Mouse (Mus musculus): ENCODE measurements around the gene Unc5b. TPM values are rescaled to one million over a fixed set of nuclear protein-coding genes. Genes with fewer than 3 reads are reported as not detected.
A peak's percentile ranks its signal among the peaks of the same experiment; 100 is the strongest.

The Unc5b gene
- polyA plus RNA-seq, 1 experiment from 2014 or later = 3.0 TPM

DNA sequence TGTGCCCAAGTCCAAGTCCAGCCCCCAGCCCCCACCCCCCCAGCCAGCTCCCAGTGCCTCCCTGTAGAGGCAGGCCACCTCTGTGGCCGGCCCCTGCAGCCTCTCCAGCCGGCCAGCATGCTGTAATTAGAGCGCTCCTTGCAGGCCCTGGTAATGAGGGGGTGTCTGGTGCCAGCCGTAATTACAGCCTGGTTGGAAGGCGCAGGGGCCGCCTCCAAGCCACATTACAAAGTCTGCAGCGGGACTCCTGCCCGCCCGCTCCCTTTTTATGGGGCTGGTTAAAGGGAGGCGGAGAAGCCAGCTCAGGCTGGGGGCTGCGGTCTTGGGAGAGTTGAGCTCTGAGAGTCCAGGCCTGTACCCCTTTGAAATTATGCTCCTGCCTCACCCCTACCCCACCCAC is 37.0 kb downstream of the Unc5b start:
- Histone ChIP-seq H3K4me2 (replicated peaks) (no peak overlapping the region), H3K9me3 (no peaks in the 10 kb centered on the region), H3K36me3 (no peaks in the 10 kb centered on the region), H3K9ac (no peak overlapping the region), H3K4me3 (no peak overlapping the region), H3K4me1 (peaks cover 26% of the 10 kb centered on the region), H3K27ac (no peak overlapping the region), H3K27me3 (replicated peaks) (peaks cover 10% of the 10 kb centered on the region; the same call in 1 of the 2 replicates)
- ATAC-seq (ENCODE audit: low FRiP score, low read depth) = no peak
- WGBS = 16% methylated on average over 11 of the region's 11 CpGs

DNA sequence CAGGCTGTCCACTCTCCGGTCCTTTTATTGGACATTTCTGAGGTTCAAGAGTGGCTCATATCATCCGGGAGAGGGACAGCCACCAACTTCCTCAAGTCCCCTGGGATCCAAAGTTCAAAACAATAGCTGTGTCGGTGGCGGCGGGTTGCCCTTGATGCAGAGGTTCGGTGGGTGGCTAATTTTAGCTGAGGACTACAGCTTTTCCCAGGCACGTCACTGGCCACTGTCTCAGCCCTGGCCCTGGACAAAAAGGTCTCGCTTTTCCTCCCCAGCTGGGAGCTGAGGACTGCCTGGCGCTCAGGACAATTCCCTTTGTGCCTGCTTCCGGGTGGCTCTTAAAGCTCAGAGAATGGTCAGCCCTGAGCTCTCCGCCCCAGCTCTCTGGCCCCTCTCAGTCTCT is 38.5 kb downstream of the Unc5b start:
- Histone ChIP-seq H3K9me3 (no peaks in the 10 kb centered on the region), H3K36me3 (no peaks in the 10 kb centered on the region), H3K4me1 (peaks cover 21% of the 10 kb centered on the region), H3K9ac (no peak overlapping the region), H3K27me3 (replicated peaks) (peaks cover 10% of the 10 kb centered on the region; the same call in 1 of the 2 replicates), H3K27ac (no peak overlapping the region), H3K4me3 (no peak overlapping the region), H3K4me2 (replicated peaks) (0 out of 2 replicates have a peak overlapping the region, but pooled peaks have one; percentile 12)
- ATAC-seq (ENCODE audit: low FRiP score, low read depth) = no peak
- WGBS = 5% methylated on average over 11 of the region's 11 CpGs

GRCm38 (mm10) chr10:60792365-60792764 is 39.0 kb downstream of the Unc5b start:
- ATAC-seq (ENCODE audit: low FRiP score, low read depth) = no peak
- Histone ChIP-seq H3K27ac (no peak overlapping the region), H3K4me2 (replicated peaks) (0 out of 2 replicates have a peak overlapping the region, but pooled peaks have one; percentile 12), H3K36me3 (no peaks in the 10 kb centered on the region), H3K4me1 (peaks cover 26% of the 10 kb centered on the region), H3K9me3 (no peaks in the 10 kb centered on the region), H3K9ac (no peak overlapping the region), H3K4me3 (no peak overlapping the region), H3K27me3 (replicated peaks) (peaks cover 10% of the 10 kb centered on the region; the same call in 1 of the 2 replicates)
- 43% methylated on average over 10 of the region's 10 CpGs for WGBS

DNA sequence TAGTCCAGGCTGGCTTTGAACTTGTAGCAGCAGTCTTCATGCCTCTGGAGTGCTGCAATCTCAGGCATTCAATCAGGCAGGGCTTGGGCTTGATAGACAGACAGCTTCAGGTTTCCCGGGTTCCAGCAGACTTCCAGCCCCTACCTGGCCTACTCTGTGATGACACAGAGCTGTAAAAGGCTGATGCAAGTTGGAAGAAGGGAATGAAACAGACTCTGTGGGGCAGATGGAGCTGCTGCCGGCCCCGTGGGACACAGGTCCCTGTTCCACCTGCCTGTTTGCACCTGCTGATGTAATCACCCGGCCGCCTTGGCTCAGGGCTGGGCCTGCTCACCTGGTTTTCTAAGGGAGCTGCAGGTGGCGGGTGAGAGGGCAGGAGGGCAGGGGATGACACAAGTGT is 40.5 kb downstream of the Unc5b start:
- Histone ChIP-seq H3K4me2 (replicated peaks) (no peak overlapping the region), H3K9ac (no peak overlapping the region), H3K27me3 (replicated peaks) (peaks cover 10% of the 10 kb centered on the region; the same call in 1 of the 2 replicates), H3K36me3 (no peaks in the 10 kb centered on the region), H3K27ac (no peak overlapping the region), H3K4me1 (peaks cover 29% of the 10 kb centered on the region), H3K9me3 (no peaks in the 10 kb centered on the region), H3K4me3 (no peak overlapping the region)
- ATAC-seq (ENCODE audit: low FRiP score, low read depth) = no peak
- WGBS = 85% methylated on average over 6 of the region's 6 CpGs

GRCm38 (mm10) chr10:60787303-60788074 is 43.9 kb downstream of the Unc5b start:
- Histone ChIP-seq H3K9ac (no peak overlapping the region), H3K4me1 (peaks cover 13% of the 10 kb centered on the region), H3K36me3 (no peaks in the 10 kb centered on the region), H3K4me2 (replicated peaks) (no peak overlapping the region), H3K27me3 (replicated peaks) (peaks cover 5% of the 10 kb centered on the region; the same call in 1 of the 2 replicates), H3K4me3 (no peak overlapping the region), H3K9me3 (no peaks in the 10 kb centered on the region), H3K27ac (no peak overlapping the region)
- WGBS = 49% methylated on average over 16 of the region's 16 CpGs
- peak; percentile 55 for ATAC-seq (ENCODE audit: low FRiP score, low read depth)

GRCm38 (mm10) chr10:60783608-60784007 is 47.8 kb downstream of the Unc5b start:
- Histone ChIP-seq H3K9ac (no peak overlapping the region), H3K4me1 (peaks cover 10% of the 10 kb centered on the region), H3K27ac (no peak overlapping the region), H3K4me3 (no peak overlapping the region), H3K36me3 (no peaks in the 10 kb centered on the region), H3K9me3 (no peaks in the 10 kb centered on the region), H3K4me2 (replicated peaks) (no peak overlapping the region), H3K27me3 (replicated peaks) (peaks cover 6% of the 10 kb centered on the region)
- 21% methylated on average over 2 of the region's 2 CpGs for WGBS
- no peak for ATAC-seq (ENCODE audit: low FRiP score, low read depth)

GRCm38 (mm10) chr10:60779628-60780027 is 51.8 kb downstream of the Unc5b start:
- no peak overlapping the region for H3K27ac ChIP-seq
- peaks cover under 1% of the 10 kb centered on the region; the same call in 1 of the 2 replicates for H3K36me3 ChIP-seq
- H3K4me1 ChIP-seq = no peaks in the 10 kb centered on the region; the same call in 1 of the 2 replicates
- ATAC-seq (ENCODE audit: low FRiP score, low read depth) = peak; percentile 39
- H3K4me2 ChIP-seq (replicated peaks) = peak overlapping the region; percentile 38
- WGBS = 12% methylated on average over 9 of the region's 9 CpGs
- no peak overlapping the region for H3K9ac ChIP-seq
- peaks cover 6% of the 10 kb centered on the region; the same call in 1 of the 2 replicates for H3K27me3 ChIP-seq (replicated peaks)
- no peaks in the 10 kb centered on the region for H3K9me3 ChIP-seq
- H3K4me3 ChIP-seq = no peak overlapping the region

DNA sequence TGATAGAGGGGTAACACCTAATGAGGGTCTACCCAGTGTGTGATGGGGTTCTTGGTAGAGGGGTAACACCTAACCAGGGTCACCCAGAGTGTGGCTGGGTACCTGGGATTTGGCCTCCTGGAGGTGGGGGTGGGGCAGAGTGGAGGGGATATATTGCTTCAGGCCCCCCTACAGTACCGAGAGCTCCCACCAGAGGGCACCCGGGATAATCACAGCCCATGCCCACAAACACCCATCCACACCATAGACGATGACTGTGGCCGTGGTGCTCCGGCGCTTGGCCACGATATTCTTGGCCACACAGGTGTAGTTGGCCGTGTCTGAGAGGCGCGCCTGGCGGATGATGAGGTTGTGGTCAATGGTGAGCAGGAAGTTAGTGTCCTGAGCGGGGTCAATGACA is 52.8 kb downstream of the Unc5b start:
- WGBS = 74% methylated on average over 12 of the region's 12 CpGs
- Histone ChIP-seq H3K4me2 (replicated peaks) (no peak overlapping the region), H3K36me3 (peaks cover 4% of the 10 kb centered on the region; the same call in 1 of the 2 replicates), H3K27ac (no peak overlapping the region), H3K4me1 (no peaks in the 10 kb centered on the region; the same call in 1 of the 2 replicates), H3K9me3 (no peaks in the 10 kb centered on the region), H3K27me3 (replicated peaks) (peaks cover 6% of the 10 kb centered on the region; the same call in 1 of the 2 replicates), H3K4me3 (no peak overlapping the region), H3K9ac (no peak overlapping the region)
- peak; percentile 45; the same call in 1 of the 2 replicates for ATAC-seq (ENCODE audit: low FRiP score, low read depth)

- Histone ChIP-seq H3K4me1 (no peaks in the 10 kb centered on the region), H3K27ac (no peak overlapping the region), H3K4me3 (no peak overlapping the region), H3K27me3 (replicated peaks) (peaks cover 3% of the 10 kb centered on the region; the same call in 1 of the 2 replicates), H3K9me3 (no peaks in the 10 kb centered on the region), H3K9ac (no peak overlapping the region), H3K4me2 (replicated peaks) (no peak overlapping the region), H3K36me3 (peaks cover 4% of the 10 kb centered on the region; the same call in 1 of the 2 replicates)
- WGBS = 78% methylated on average over 6 of the region's 6 CpGs
- no peak for ATAC-seq (ENCODE audit: low FRiP score, low read depth)
Observed at GRCm38 (mm10) chr10:60775473-60775872, 55.9 kb downstream of the Unc5b start.

- no peaks in the 10 kb centered on the region for H3K27me3 ChIP-seq (replicated peaks)
- H3K9ac ChIP-seq = no peak overlapping the region
- no peak overlapping the region for H3K27ac ChIP-seq
- no peak overlapping the region for H3K4me2 ChIP-seq (replicated peaks)
- WGBS = 93% methylated on average over 13 of the region's 13 CpGs
- no peak for ATAC-seq (ENCODE audit: low FRiP score, low read depth)
- no peak overlapping the region for H3K4me3 ChIP-seq
- peaks cover 4% of the 10 kb centered on the region; the same call in 1 of the 2 replicates for H3K36me3 ChIP-seq
- H3K4me1 ChIP-seq = no peaks in the 10 kb centered on the region
- no peaks in the 10 kb centered on the region for H3K9me3 ChIP-seq
Observed at GRCm38 (mm10) chr10:60774616-60775015, 56.8 kb downstream of the Unc5b start.

DNA sequence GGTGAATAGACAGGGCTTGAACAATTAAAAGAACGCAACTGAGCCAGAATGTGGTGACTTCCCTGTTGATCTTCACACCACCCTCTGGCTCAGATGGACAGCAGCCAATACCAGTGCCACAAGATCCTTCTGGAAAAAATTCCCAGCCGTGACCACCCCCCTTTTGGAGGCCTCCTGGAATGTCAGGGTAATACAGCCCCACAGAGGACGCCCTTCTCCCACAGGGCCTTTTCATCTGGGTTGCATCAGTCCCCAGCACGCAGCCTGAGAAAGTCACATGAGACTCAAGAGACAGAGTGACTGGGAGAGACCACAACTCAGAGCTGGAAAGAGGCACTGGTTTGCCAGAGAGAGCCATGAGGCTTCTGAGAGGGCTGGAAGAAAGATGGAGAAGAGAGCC is 60.5 kb downstream of the Unc5b start:
- Histone ChIP-seq H3K4me3 (no peak overlapping the region), H3K27ac (no peak overlapping the region), H3K27me3 (replicated peaks) (no peaks in the 10 kb centered on the region), H3K36me3 (peaks cover 7% of the 10 kb centered on the region), H3K9me3 (no peaks in the 10 kb centered on the region), H3K4me1 (no peaks in the 10 kb centered on the region), H3K9ac (no peak overlapping the region), H3K4me2 (replicated peaks) (no peak overlapping the region)
- ATAC-seq (ENCODE audit: low FRiP score, low read depth) = no peak
- WGBS = 78% methylated on average over 4 of the region's 4 CpGs

GRCm38 (mm10) chr10:60768614-60769013 is 62.8 kb downstream of the Unc5b start:
- H3K27ac ChIP-seq = no peak overlapping the region
- H3K4me2 ChIP-seq (replicated peaks) = no peak overlapping the region
- H3K36me3 ChIP-seq = peaks cover 3% of the 10 kb centered on the region; the same call in 1 of the 2 replicates
- H3K9ac ChIP-seq = no peak overlapping the region
- no peaks in the 10 kb centered on the region for H3K9me3 ChIP-seq
- no peaks in the 10 kb centered on the region for H3K27me3 ChIP-seq (replicated peaks)
- no peak overlapping the region for H3K4me3 ChIP-seq
- H3K4me1 ChIP-seq = no peaks in the 10 kb centered on the region
- 89% methylated on average over 7 of the region's 7 CpGs for WGBS
- ATAC-seq (ENCODE audit: low FRiP score, low read depth) = no peak

All from neural tube, embryonic 12.5 days (tissue).